Mouse (Mus musculus) midbrain, embryonic 16.5 days (tissue): ENCODE data around the gene Trmu. TPM values are rescaled to one million over a fixed set of nuclear protein-coding genes. Genes with fewer than 3 reads are reported as not detected.

Source experiments
- ATAC-seq: fragments of 200-750 bp; cut with Nextera tagmentation; 2 replicates; pipeline ENCODE4 v1.8.0; 2017; ENCODE audit warnings: moderate TSS enrichment
- H3K27ac ChIP-seq: fragments of 300-500 bp; sonication (generic); 2 replicates; pipeline ENCODE4 v1.5.1; 2014; ENCODE audit warnings: mild to moderate bottlenecking, low read length, mixed read lengths
- H3K27me3 ChIP-seq: fragments of 300-500 bp; sonication (generic); 2 replicates; pipeline ENCODE4 v1.6.1; 2014; ENCODE audit warnings: low read depth, low read length, mixed read lengths; ENCODE audit not compliant: control insufficient read depth, insufficient read depth
- H3K36me3 ChIP-seq: fragments of 300-500 bp; sonication (generic); 2 replicates; pipeline ENCODE4 v1.6.1; 2014; ENCODE audit warnings: mild to moderate bottlenecking, low read length, moderate library complexity, mixed read lengths; ENCODE audit not compliant: control insufficient read depth, insufficient read depth
- H3K4me1 ChIP-seq: fragments of 300-500 bp; sonication (generic); 2 replicates; pipeline ENCODE4 v1.6.1; 2014; ENCODE audit warnings: mild to moderate bottlenecking, low read length, mixed read lengths; ENCODE audit not compliant: control insufficient read depth, insufficient read depth
- H3K4me2 ChIP-seq: fragments of 300-500 bp; sonication (generic); 2 replicates; pipeline ENCODE4 v1.6.1; 2014; ENCODE audit warnings: mild to moderate bottlenecking, low read length, mixed read lengths
- H3K4me3 ChIP-seq: fragments of 300-500 bp; sonication (generic); 2 replicates; pipeline ENCODE4 v1.5.1; 2014; ENCODE audit warnings: low read depth, mild to moderate bottlenecking, low read length, moderate library complexity, mixed read lengths
- H3K9ac ChIP-seq: fragments of 300-500 bp; sonication (generic); 2 replicates; pipeline ENCODE4 v1.6.1; 2014; ENCODE audit warnings: low read depth, low read length, mixed read lengths
- H3K9me3 ChIP-seq: fragments of 300-500 bp; sonication (generic); replicated peaks from 2 replicates; pipeline ENCODE4 v1.6.1; 2014; ENCODE audit warnings: mild to moderate bottlenecking, low read length, mixed read lengths; ENCODE audit not compliant: control insufficient read depth, poor library complexity, severe bottlenecking
- WGBS: fragments of 180-500 bp; shearing (Covaris S2); extraction: QIAGEN DNeasy Blood & Tissue Kit; methylation state at CpG from one replicate; pipeline ENCODE4 v1.1.7; 2014; 5-methylcytosine and 5-hydroxymethylcytosine counted together
- polyA plus RNA-seq: library from polyadenylated mRNA; unstranded; fragments of >200 nt; fragmentation: Nextera tagmentation; extraction: Ambion mirVana; gene quantifications from 2 replicates; pipeline ENCODE4 v1.2.1, GENCODE M21; 2015

Gene Trmu
- polyA plus RNA-seq, 1 experiment from 2014 or later: 59.5 TPM

- Histone ChIP-seq H3K9me3 (no peaks in the 10 kb centered on the region), H3K9ac (no peak overlapping the region), H3K27me3 (no peaks in the 10 kb centered on the region), H3K4me1 (no peaks in the 10 kb centered on the region), H3K4me3 (no peak overlapping the region), H3K36me3 (peaks cover 30% of the 10 kb centered on the region), H3K27ac (no peak overlapping the region), H3K4me2 (no peak overlapping the region)
- no peak for ATAC-seq
- WGBS: 68% methylated on average over 10 of the region's 10 CpGs
These were observed 12.9 kb downstream of the Trmu start for GRCm38 (mm10) chr15:85891971-85892370.

- Histone ChIP-seq H3K27me3 (no peaks in the 10 kb centered on the region), H3K9me3 (no peaks in the 10 kb centered on the region), H3K9ac (no peak overlapping the region), H3K27ac (peak overlapping the region; percentile 58), H3K4me1 (no peaks in the 10 kb centered on the region), H3K4me3 (no peak overlapping the region), H3K36me3 (peaks cover 36% of the 10 kb centered on the region), H3K4me2 (no peak overlapping the region)
- 43% methylated on average over 13 of the region's 13 CpGs for WGBS
- peak; percentile 78 for ATAC-seq
These were observed 13.5 kb downstream of the Trmu start for GRCm38 (mm10) chr15:85892498-85893118.

DNA sequence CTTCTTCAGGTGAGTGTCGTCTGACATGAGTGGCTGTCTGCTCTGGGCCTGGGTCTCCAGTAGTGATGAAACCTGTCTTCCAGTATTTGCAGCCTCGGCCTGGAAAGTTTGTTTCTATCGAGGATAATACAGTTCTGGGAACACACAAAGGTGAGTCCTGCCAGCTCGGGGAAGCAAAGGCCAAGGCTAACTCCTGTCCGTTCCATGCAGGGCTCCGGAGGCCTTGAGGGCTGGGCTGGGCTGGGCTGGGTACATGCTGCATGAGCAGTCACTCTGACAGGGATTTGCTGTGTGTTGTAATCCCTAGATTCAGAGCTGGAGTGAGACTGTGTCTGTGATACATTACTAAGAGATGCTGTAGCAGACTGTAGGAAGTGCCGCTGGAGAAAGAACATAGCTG, 14.8 kb downstream of the Trmu start:
- 93% methylated on average over 7 of the region's 7 CpGs for WGBS
- H3K36me3 ChIP-seq: peaks cover 32% of the 10 kb centered on the region
- no peak overlapping the region for H3K4me3 ChIP-seq
- ATAC-seq: no peak
- no peak overlapping the region for H3K27ac ChIP-seq
- H3K4me1 ChIP-seq: no peaks in the 10 kb centered on the region
- no peak overlapping the region for H3K9ac ChIP-seq
- H3K4me2 ChIP-seq: no peak overlapping the region
- H3K9me3 ChIP-seq: no peaks in the 10 kb centered on the region
- H3K27me3 ChIP-seq: no peaks in the 10 kb centered on the region

DNA sequence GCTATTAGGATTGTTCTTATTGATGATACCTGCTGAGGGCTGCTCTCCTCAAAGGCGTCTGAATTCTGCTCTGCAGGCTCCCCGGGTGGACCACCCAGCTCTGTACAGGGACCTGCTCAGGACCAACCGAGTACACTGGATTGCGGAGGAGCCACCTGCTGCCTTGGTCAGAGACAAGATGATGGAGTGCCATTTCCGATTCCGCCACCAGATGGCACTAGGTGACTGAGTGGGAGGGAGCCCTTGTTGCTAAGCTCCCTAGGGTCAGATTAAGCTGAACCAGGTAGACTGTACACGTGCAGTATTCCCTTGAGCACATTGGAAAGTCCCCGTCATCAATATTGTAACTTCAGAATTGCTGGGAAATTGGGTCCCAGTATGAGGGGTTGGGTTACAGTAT, 17.2 kb downstream of the Trmu start:
- H3K4me2 ChIP-seq: no peak overlapping the region
- H3K9me3 ChIP-seq: no peaks in the 10 kb centered on the region
- no peaks in the 10 kb centered on the region for H3K4me1 ChIP-seq
- peaks cover 33% of the 10 kb centered on the region for H3K36me3 ChIP-seq
- H3K27ac ChIP-seq: no peak overlapping the region
- H3K4me3 ChIP-seq: no peak overlapping the region
- WGBS: 11% methylated on average over 8 of the region's 8 CpGs
- H3K9ac ChIP-seq: no peak overlapping the region
- peak; percentile 33 for ATAC-seq
- H3K27me3 ChIP-seq: no peaks in the 10 kb centered on the region

- no peak overlapping the region for H3K4me2 ChIP-seq
- 0 out of 2 replicates have a peak overlapping the region, but pooled peaks have one; percentile 12 for H3K9ac ChIP-seq
- ATAC-seq: no peak
- H3K36me3 ChIP-seq: peaks cover 31% of the 10 kb centered on the region
- H3K4me3 ChIP-seq: no peak overlapping the region
- no peak overlapping the region for H3K27ac ChIP-seq
- WGBS: 82% methylated on average over 10 of the region's 10 CpGs
- H3K27me3 ChIP-seq: no peaks in the 10 kb centered on the region
- no peaks in the 10 kb centered on the region for H3K9me3 ChIP-seq
- no peaks in the 10 kb centered on the region for H3K4me1 ChIP-seq
These were observed 18.0 kb downstream of the Trmu start for GRCm38 (mm10) chr15:85897113-85897512.

DNA sequence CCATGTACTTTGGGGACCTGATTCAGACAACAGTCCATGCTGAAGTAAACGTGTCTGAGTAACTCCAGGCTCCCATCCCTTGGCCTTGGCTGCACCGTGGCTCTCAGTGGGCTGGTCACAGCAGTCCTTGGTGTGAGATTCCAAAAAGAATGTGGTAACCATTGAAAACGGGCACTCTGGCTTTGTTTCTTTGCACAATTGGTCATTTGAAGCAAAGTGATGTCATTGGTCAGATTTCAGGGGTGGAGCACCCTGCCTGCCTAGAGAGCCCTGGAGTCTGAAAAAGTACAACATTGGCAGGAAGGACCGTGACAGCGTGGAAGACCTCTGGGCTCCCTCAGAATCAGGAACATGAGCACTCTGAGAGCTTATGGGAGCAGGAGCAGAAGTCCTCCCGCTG, 20.3 kb downstream of the Trmu start:
- WGBS: 51% methylated on average over 6 of the region's 6 CpGs
- H3K36me3 ChIP-seq: peaks cover 13% of the 10 kb centered on the region; the same call in 1 of the 2 replicates

GRCm38 (mm10) chr15:85900318-85900717, 21.2 kb downstream of the Trmu start:
- H3K27me3 ChIP-seq: no peaks in the 10 kb centered on the region
- H3K27ac ChIP-seq: no peak overlapping the region
- 0 out of 2 replicates have a peak, but pooled peaks cover 8% of the 10 kb centered on the region for H3K36me3 ChIP-seq
- H3K4me1 ChIP-seq: no peaks in the 10 kb centered on the region
- H3K9ac ChIP-seq: no peak overlapping the region
- WGBS: 81% methylated on average over 8 of the region's 8 CpGs
- H3K9me3 ChIP-seq: no peaks in the 10 kb centered on the region
- no peak overlapping the region for H3K4me3 ChIP-seq
- H3K4me2 ChIP-seq: no peak overlapping the region
- no peak for ATAC-seq

More for the DNA sequence above, 20.3 kb downstream of the Trmu start:
- H3K4me3 ChIP-seq: no peak overlapping the region
- H3K4me2 ChIP-seq: no peak overlapping the region
- no peak for ATAC-seq
- no peaks in the 10 kb centered on the region for H3K27me3 ChIP-seq
- H3K9me3 ChIP-seq: no peaks in the 10 kb centered on the region
- H3K9ac ChIP-seq: no peak overlapping the region
- H3K4me1 ChIP-seq: no peaks in the 10 kb centered on the region
- 0 out of 2 replicates have a peak overlapping the region, but pooled peaks have one; percentile 8 for H3K27ac ChIP-seq

DNA sequence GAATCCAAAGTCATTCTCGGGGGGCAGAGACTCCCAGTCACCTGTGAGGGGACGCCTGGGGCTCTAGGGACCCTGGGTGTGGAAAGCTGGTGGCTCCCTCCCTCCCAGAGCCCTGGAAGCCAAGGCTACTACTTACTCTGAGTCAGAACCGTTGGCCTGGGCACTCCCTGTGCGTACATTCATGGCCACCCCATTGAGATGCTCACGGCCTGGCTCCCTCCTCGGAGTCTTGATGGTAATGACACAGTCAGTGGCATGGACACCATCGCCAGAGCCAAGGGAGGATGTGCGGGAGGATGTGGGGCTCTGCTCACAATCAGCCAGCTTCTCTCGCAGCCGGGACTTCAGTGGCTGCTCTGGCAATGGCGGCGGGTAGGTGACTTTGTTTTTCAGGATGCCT, 21.7 kb downstream of the Trmu start:
- Histone ChIP-seq H3K27ac (no peak overlapping the region), H3K27me3 (no peaks in the 10 kb centered on the region), H3K36me3 (0 out of 2 replicates have a peak, but pooled peaks cover 8% of the 10 kb centered on the region), H3K9ac (no peak overlapping the region), H3K9me3 (no peaks in the 10 kb centered on the region), H3K4me1 (no peaks in the 10 kb centered on the region), H3K4me3 (no peak overlapping the region), H3K4me2 (no peak overlapping the region)
- WGBS: 82% methylated on average over 12 of the region's 12 CpGs
- ATAC-seq: no peak

- ATAC-seq: no peak
- 0 out of 2 replicates have a peak, but pooled peaks cover 2% of the 10 kb centered on the region for H3K36me3 ChIP-seq
- 84% methylated on average over 10 of the region's 10 CpGs for WGBS
- no peak overlapping the region for H3K4me3 ChIP-seq
- no peaks in the 10 kb centered on the region for H3K4me1 ChIP-seq
- H3K4me2 ChIP-seq: no peak overlapping the region
- H3K27me3 ChIP-seq: no peaks in the 10 kb centered on the region
- H3K9ac ChIP-seq: no peak overlapping the region
- no peak overlapping the region for H3K27ac ChIP-seq
- no peaks in the 10 kb centered on the region for H3K9me3 ChIP-seq
These were observed 23.4 kb downstream of the Trmu start for GRCm38 (mm10) chr15:85902505-85902904.
